Mouse (Mus musculus): ENCODE measurements around the gene Ubash3a. TPM values are rescaled to one million over a fixed set of nuclear protein-coding genes. Genes with fewer than 3 reads are reported as not detected.

The Ubash3a gene
- polyA plus RNA-seq, 2 experiments = 0.30 to 0.51 TPM

- H3K27ac ChIP-seq (replicated peaks; ENCODE audit: low read depth, low read length) = no peak overlapping the region
- H3K9ac ChIP-seq (ENCODE audit: low read depth, low read length, severe bottlenecking) = no peak overlapping the region
- no peaks in the 10 kb centered on the region for H3K4me1 ChIP-seq (ENCODE audit: control insufficient read depth, insufficient read depth, low read length)
- TF ChIP-seq POLR2A (IDR thresholded peaks at IDR 0.05; ENCODE audit: borderline replicate concordance, extremely low read depth, insufficient read depth, insufficient read length) = no peak
- no peak for DNase-seq (ENCODE audit: low spot score)
- no peaks in the 10 kb centered on the region for H3K27me3 ChIP-seq (ENCODE audit: control insufficient read depth, insufficient read depth, low read length)
- H3K4me2 ChIP-seq (replicated peaks; ENCODE audit: low read depth, low read length, severe bottlenecking) = no peak overlapping the region
- H3K36me3 ChIP-seq (ENCODE audit: control insufficient read depth, insufficient read depth, low read length) = no peaks in the 10 kb centered on the region
- no peaks in the 10 kb centered on the region for H3K9me3 ChIP-seq (ENCODE audit: control insufficient read depth, low read length)
- H3K4me3 ChIP-seq (replicated peaks; ENCODE audit: low read length) = no peak overlapping the region
- no peak for ATAC-seq (ENCODE audit: low FRiP score, low read depth)
- 93% methylated on average over 6 of the region's 6 CpGs for WGBS
Observed at GRCm38 (mm10) chr17:31195207-31195606, 12.5 kb upstream of the Ubash3a start.

- Histone ChIP-seq H3K36me3 (ENCODE audit: control insufficient read depth, insufficient read depth, low read length) (no peaks in the 10 kb centered on the region), H3K4me3 (replicated peaks; ENCODE audit: low read length) (no peak overlapping the region), H3K27me3 (ENCODE audit: control insufficient read depth, insufficient read depth, low read length) (no peaks in the 10 kb centered on the region), H3K4me2 (replicated peaks; ENCODE audit: low read depth, low read length, severe bottlenecking) (no peak overlapping the region), H3K27ac (replicated peaks; ENCODE audit: low read depth, low read length) (no peak overlapping the region), H3K9me3 (ENCODE audit: control insufficient read depth, low read length) (no peaks in the 10 kb centered on the region), H3K9ac (ENCODE audit: low read depth, low read length, severe bottlenecking) (no peak overlapping the region), H3K4me1 (ENCODE audit: control insufficient read depth, insufficient read depth, low read length) (no peaks in the 10 kb centered on the region)
- WGBS = 81% methylated on average over 7 of the region's 7 CpGs
- ATAC-seq (ENCODE audit: low FRiP score, low read depth) (no peak), DNase-seq (ENCODE audit: low spot score) (no peak)
- no peak for TF ChIP-seq POLR2A (IDR thresholded peaks at IDR 0.05; ENCODE audit: borderline replicate concordance, extremely low read depth, insufficient read depth, insufficient read length)
Observed at GRCm38 (mm10) chr17:31196283-31196682, 11.4 kb upstream of the Ubash3a start.

GRCm38 (mm10) chr17:31198877-31199276, 8.8 kb upstream of the Ubash3a start, which contains the start of gene Tmprss3:
TSS of gene Tmprss3 (minus strand) at chr17:31198977.
- Histone ChIP-seq H3K4me2 (replicated peaks; ENCODE audit: low read depth, low read length, severe bottlenecking) (no peak within 1 kb of the TSS), H3K4me3 (replicated peaks; ENCODE audit: low read length) (no peak within 1 kb of the TSS), H3K27me3 (ENCODE audit: control insufficient read depth, insufficient read depth, low read length) (no peaks in the 10 kb centered on the region), H3K9me3 (ENCODE audit: control insufficient read depth, low read length) (no peaks in the 10 kb centered on the region), H3K36me3 (ENCODE audit: control insufficient read depth, insufficient read depth, low read length) (no peaks in the 10 kb centered on the region), H3K27ac (replicated peaks; ENCODE audit: low read depth, low read length) (no peak within 1 kb of the TSS), H3K9ac (ENCODE audit: low read depth, low read length, severe bottlenecking) (no peak within 1 kb of the TSS), H3K4me1 (ENCODE audit: control insufficient read depth, insufficient read depth, low read length) (no peaks in the 10 kb centered on the region)
- DNase-seq (ENCODE audit: low spot score) (no peak), ATAC-seq (ENCODE audit: low FRiP score, low read depth) (no peak)
- TF ChIP-seq POLR2A (IDR thresholded peaks at IDR 0.05; ENCODE audit: borderline replicate concordance, extremely low read depth, insufficient read depth, insufficient read length) = no peak
- 85% methylated on average over 11 of the region's 11 CpGs for WGBS

GRCm38 (mm10) chr17:31208654-31209053, 981 bp downstream of the Ubash3a start:
- Histone ChIP-seq H3K4me3 (replicated peaks; ENCODE audit: low read length) (no peak overlapping the region), H3K36me3 (ENCODE audit: control insufficient read depth, insufficient read depth, low read length) (no peaks in the 10 kb centered on the region), H3K4me2 (replicated peaks; ENCODE audit: low read depth, low read length, severe bottlenecking) (no peak overlapping the region), H3K9me3 (ENCODE audit: control insufficient read depth, low read length) (no peaks in the 10 kb centered on the region), H3K27ac (replicated peaks; ENCODE audit: low read depth, low read length) (no peak overlapping the region), H3K4me1 (ENCODE audit: control insufficient read depth, insufficient read depth, low read length) (no peaks in the 10 kb centered on the region), H3K27me3 (ENCODE audit: control insufficient read depth, insufficient read depth, low read length) (no peaks in the 10 kb centered on the region), H3K9ac (ENCODE audit: low read depth, low read length, severe bottlenecking) (no peak overlapping the region)
- ATAC-seq (ENCODE audit: low FRiP score, low read depth) (no peak), DNase-seq (ENCODE audit: low spot score) (no peak)
- TF ChIP-seq POLR2A (IDR thresholded peaks at IDR 0.05; ENCODE audit: borderline replicate concordance, extremely low read depth, insufficient read depth, insufficient read length) = no peak
- WGBS = 81% methylated on average over 8 of the region's 8 CpGs

GRCm38 (mm10) chr17:31209376-31209930, 1.8 kb downstream of the Ubash3a start:
- no peak for TF ChIP-seq POLR2A (IDR thresholded peaks at IDR 0.05; ENCODE audit: borderline replicate concordance, extremely low read depth, insufficient read depth, insufficient read length)
- Histone ChIP-seq H3K36me3 (ENCODE audit: control insufficient read depth, insufficient read depth, low read length) (no peaks in the 10 kb centered on the region), H3K4me2 (replicated peaks; ENCODE audit: low read depth, low read length, severe bottlenecking) (no peak overlapping the region), H3K27me3 (ENCODE audit: control insufficient read depth, insufficient read depth, low read length) (no peaks in the 10 kb centered on the region), H3K4me3 (replicated peaks; ENCODE audit: low read length) (no peak overlapping the region), H3K9ac (ENCODE audit: low read depth, low read length, severe bottlenecking) (no peak overlapping the region), H3K9me3 (ENCODE audit: control insufficient read depth, low read length) (no peaks in the 10 kb centered on the region), H3K4me1 (ENCODE audit: control insufficient read depth, insufficient read depth, low read length) (no peaks in the 10 kb centered on the region), H3K27ac (replicated peaks; ENCODE audit: low read depth, low read length) (no peak overlapping the region)
- DNase-seq (ENCODE audit: low spot score) = no peak
- ATAC-seq (ENCODE audit: low FRiP score, low read depth) = no peak
- WGBS = 93% methylated on average over 11 of the region's 11 CpGs

- WGBS = 89% methylated on average over 7 of the region's 7 CpGs
- Histone ChIP-seq H3K27me3 (ENCODE audit: control insufficient read depth, insufficient read depth, low read length) (no peaks in the 10 kb centered on the region), H3K9ac (ENCODE audit: low read depth, low read length, severe bottlenecking) (no peak overlapping the region), H3K4me3 (replicated peaks; ENCODE audit: low read length) (no peak overlapping the region), H3K27ac (replicated peaks; ENCODE audit: low read depth, low read length) (no peak overlapping the region), H3K4me2 (replicated peaks; ENCODE audit: low read depth, low read length, severe bottlenecking) (no peak overlapping the region), H3K9me3 (ENCODE audit: control insufficient read depth, low read length) (no peaks in the 10 kb centered on the region), H3K36me3 (ENCODE audit: control insufficient read depth, insufficient read depth, low read length) (no peaks in the 10 kb centered on the region), H3K4me1 (ENCODE audit: control insufficient read depth, insufficient read depth, low read length) (no peaks in the 10 kb centered on the region)
- no peak for TF ChIP-seq POLR2A (IDR thresholded peaks at IDR 0.05; ENCODE audit: borderline replicate concordance, extremely low read depth, insufficient read depth, insufficient read length)
- ATAC-seq (ENCODE audit: low FRiP score, low read depth) (no peak), DNase-seq (ENCODE audit: low spot score) (no peak)
Observed at GRCm38 (mm10) chr17:31210299-31210698, 2.6 kb downstream of the Ubash3a start.
